Mouse (Mus musculus) embryo, embryonic 9.5 days (tissue): ENCODE data around the gene Gm21970.

ENCODE experiments used
- DNase-seq: peaks from one replicate; pipeline ENCODE4 v3.0.0-alpha.2; 2017; ENCODE audit errors: extremely low spot score

Gm21970 gene

GRCm38 (mm10) chr16:91391421-91391820, at the start of gene Gm21970:
Gm21970 (plus strand) TSS chr16:91391721.
- no peak for DNase-seq

GRCm38 (mm10) chr16:91346491-91346890, 45.0 kb upstream of the Gm21970 start:
- no peak for DNase-seq

GRCm38 (mm10) chr16:91347491-91348263, 43.8 kb upstream of the Gm21970 start:
- no peak for DNase-seq

GRCm38 (mm10) chr16:91348264-91348565, 43.3 kb upstream of the Gm21970 start:
- no peak for DNase-seq

GRCm38 (mm10) chr16:91348588-91349330, 42.8 kb upstream of the Gm21970 start:
- no peak for DNase-seq

- DNase-seq = peak; percentile 82
Measured at GRCm38 (mm10) chr16:91352084-91352562, 39.4 kb upstream of the Gm21970 start.

GRCm38 (mm10) chr16:91352749-91353148, 38.8 kb upstream of the Gm21970 start:
- DNase-seq = no peak

- no peak for DNase-seq
Measured at GRCm38 (mm10) chr16:91353177-91353576, 38.3 kb upstream of the Gm21970 start.

- DNase-seq = no peak
Measured at GRCm38 (mm10) chr16:91353638-91354037, 37.9 kb upstream of the Gm21970 start.

- no peak for DNase-seq
Measured at GRCm38 (mm10) chr16:91354599-91354998, 36.9 kb upstream of the Gm21970 start.

- no peak for DNase-seq
Measured at GRCm38 (mm10) chr16:91355160-91355559, 36.4 kb upstream of the Gm21970 start.

- DNase-seq = no peak
Measured at GRCm38 (mm10) chr16:91356760-91357525, 34.6 kb upstream of the Gm21970 start.

GRCm38 (mm10) chr16:91357526-91357900, 34.0 kb upstream of the Gm21970 start:
- DNase-seq = no peak

- peak; percentile 81 for DNase-seq
Measured at GRCm38 (mm10) chr16:91358555-91358954, 33.0 kb upstream of the Gm21970 start.

GRCm38 (mm10) chr16:91359531-91359930, 32.0 kb upstream of the Gm21970 start:
- DNase-seq = no peak

GRCm38 (mm10) chr16:91360162-91360561, 31.4 kb upstream of the Gm21970 start:
- no peak for DNase-seq

- DNase-seq = no peak
Measured at GRCm38 (mm10) chr16:91362006-91362405, 29.5 kb upstream of the Gm21970 start.

- DNase-seq = no peak
Measured at GRCm38 (mm10) chr16:91362616-91363272, 28.8 kb upstream of the Gm21970 start.

GRCm38 (mm10) chr16:91363483-91363882, 28.0 kb upstream of the Gm21970 start:
- DNase-seq = no peak

GRCm38 (mm10) chr16:91366567-91366966, 25.0 kb upstream of the Gm21970 start:
- no peak for DNase-seq

GRCm38 (mm10) chr16:91367066-91367465, 24.5 kb upstream of the Gm21970 start:
- no peak for DNase-seq
